Mouse (Mus musculus) liver, embryonic 16.5 days (tissue): ENCODE data around the gene Lrrc25. TPM values are rescaled to one million over a fixed set of nuclear protein-coding genes. Genes with fewer than 3 reads are reported as not detected.
A peak's percentile ranks its signal among the peaks of the same experiment; 100 is the strongest.

ENCODE experiments used
- ATAC-seq: fragments of 200-750 bp; cut with Nextera tagmentation; 2 replicates; pipeline ENCODE4 v1.8.0; 2017; ENCODE audit warnings: low read depth, mild to moderate bottlenecking, moderate number of reproducible peaks, moderate library complexity
- H3K27ac ChIP-seq: fragments of 300-500 bp; sonication (generic); 2 replicates; pipeline ENCODE4 v1.5.1; 2014; ENCODE audit warnings: mild to moderate bottlenecking, low read length
- H3K27me3 ChIP-seq: fragments of 300-500 bp; sonication (generic); 2 replicates; pipeline ENCODE4 v1.6.1; 2014; ENCODE audit warnings: low read depth, low read length, mixed read lengths; ENCODE audit not compliant: control insufficient read depth, insufficient read depth
- H3K36me3 ChIP-seq: fragments of 300-500 bp; sonication (generic); 2 replicates; pipeline ENCODE4 v1.6.1; 2014; ENCODE audit warnings: mild to moderate bottlenecking; ENCODE audit not compliant: control insufficient read depth, insufficient read depth
- H3K4me1 ChIP-seq: fragments of 300-500 bp; sonication (generic); 2 replicates; pipeline ENCODE4 v1.6.1; 2014; ENCODE audit warnings: low read depth, low read length, mixed read lengths; ENCODE audit not compliant: control insufficient read depth
- H3K4me2 ChIP-seq: fragments of 300-500 bp; sonication (generic); 2 replicates; pipeline ENCODE4 v1.6.1; 2014; ENCODE audit warnings: low read depth, low read length, mixed read lengths
- H3K4me3 ChIP-seq: fragments of 300-500 bp; sonication (generic); 2 replicates; pipeline ENCODE4 v1.5.1; 2014; ENCODE audit warnings: low read depth, mild to moderate bottlenecking, low read length
- H3K9ac ChIP-seq: fragments of 300-500 bp; sonication (generic); 2 replicates; pipeline ENCODE4 v1.6.1; 2014; ENCODE audit warnings: low read depth, low read length
- H3K9me3 ChIP-seq: fragments of 300-500 bp; sonication (generic); replicated peaks from 2 replicates; pipeline ENCODE4 v1.6.1; 2016; ENCODE audit warnings: low read length; ENCODE audit not compliant: control insufficient read depth
- WGBS: fragments of 180-500 bp; shearing (Covaris S2); extraction: QIAGEN DNeasy Blood & Tissue Kit; methylation state at CpG from one replicate; pipeline ENCODE4 v1.1.7; 2014; ENCODE audit not compliant: insufficient replicate concordance; 5-methylcytosine and 5-hydroxymethylcytosine counted together
- polyA plus RNA-seq: library from polyadenylated mRNA; unstranded; fragments of >200 nt; fragmentation: Nextera tagmentation; extraction: Ambion mirVana; gene quantifications from 2 replicates; pipeline ENCODE4 v1.2.1, GENCODE M21; 2015

Lrrc25 gene
- polyA plus RNA-seq, 1 experiment from 2014 or later, result 7.5 TPM

GRCm38 (mm10) chr8:70635527-70635926 is 19.6 kb downstream of the Lrrc25 start:
- ATAC-seq, result no peak
- H3K9me3 ChIP-seq, result no peaks in the 10 kb centered on the region
- H3K4me2 ChIP-seq, result no peak overlapping the region
- 22% methylated on average over 6 of the region's 6 CpGs for WGBS
- peaks cover 6% of the 10 kb centered on the region for H3K27me3 ChIP-seq
- peak overlapping the region; percentile 80 for H3K27ac ChIP-seq
- H3K9ac ChIP-seq, result peak overlapping the region; percentile 29
- H3K4me3 ChIP-seq, result no peak overlapping the region
- H3K36me3 ChIP-seq, result no peaks in the 10 kb centered on the region
- peaks cover 55% of the 10 kb centered on the region for H3K4me1 ChIP-seq

GRCm38 (mm10) chr8:70636838-70637237 is 20.9 kb downstream of the Lrrc25 start:
- Histone ChIP-seq H3K27me3 (no peaks in the 10 kb centered on the region), H3K27ac (peak overlapping the region; percentile 53), H3K9ac (no peak overlapping the region), H3K36me3 (no peaks in the 10 kb centered on the region), H3K4me1 (peaks cover 44% of the 10 kb centered on the region), H3K4me2 (no peak overlapping the region), H3K4me3 (no peak overlapping the region), H3K9me3 (no peaks in the 10 kb centered on the region)
- 43% methylated on average over 8 of the region's 8 CpGs for WGBS
- peak; percentile 78 for ATAC-seq

GRCm38 (mm10) chr8:70638752-70639151 is 22.8 kb downstream of the Lrrc25 start:
- Histone ChIP-seq H3K4me3 (no peak overlapping the region), H3K9me3 (no peaks in the 10 kb centered on the region), H3K36me3 (no peaks in the 10 kb centered on the region), H3K27me3 (no peaks in the 10 kb centered on the region), H3K4me2 (no peak overlapping the region), H3K9ac (no peak overlapping the region), H3K27ac (no peak overlapping the region), H3K4me1 (peaks cover 41% of the 10 kb centered on the region)
- ATAC-seq, result no peak
- whole genome bisulfite sequencing, result 72% methylated on average over 9 of the region's 9 CpGs

- Histone ChIP-seq H3K36me3 (no peaks in the 10 kb centered on the region), H3K4me3 (no peak overlapping the region), H3K27ac (no peak overlapping the region), H3K4me2 (no peak overlapping the region), H3K9ac (no peak overlapping the region), H3K4me1 (peaks cover 20% of the 10 kb centered on the region), H3K9me3 (no peaks in the 10 kb centered on the region), H3K27me3 (no peaks in the 10 kb centered on the region)
- WGBS, result 50% methylated on average over 3 of the region's 3 CpGs
- no peak for ATAC-seq
Observed at GRCm38 (mm10) chr8:70643019-70643418, 27.1 kb downstream of the Lrrc25 start.

- 67% methylated on average over 2 of the region's 2 CpGs for WGBS
- Histone ChIP-seq H3K27me3 (no peaks in the 10 kb centered on the region), H3K4me3 (no peak overlapping the region), H3K36me3 (no peaks in the 10 kb centered on the region), H3K4me1 (peaks cover 20% of the 10 kb centered on the region), H3K27ac (no peak overlapping the region), H3K9me3 (no peaks in the 10 kb centered on the region), H3K4me2 (no peak overlapping the region), H3K9ac (no peak overlapping the region)
- ATAC-seq, result no peak
Observed at GRCm38 (mm10) chr8:70644065-70644464, 28.1 kb downstream of the Lrrc25 start.

- WGBS, result 49% methylated on average over 17 of the region's 17 CpGs
- peaks cover 30% of the 10 kb centered on the region for H3K4me1 ChIP-seq
- no peak for ATAC-seq
- H3K9ac ChIP-seq, result no peak overlapping the region; the same call in 1 of the 2 replicates
- H3K27me3 ChIP-seq, result no peaks in the 10 kb centered on the region
- no peaks in the 10 kb centered on the region for H3K36me3 ChIP-seq
- H3K9me3 ChIP-seq, result no peaks in the 10 kb centered on the region
- no peak overlapping the region for H3K4me2 ChIP-seq
- no peak overlapping the region for H3K4me3 ChIP-seq
- H3K27ac ChIP-seq, result 0 out of 2 replicates have a peak overlapping the region, but pooled peaks have one; percentile 15
Observed at GRCm38 (mm10) chr8:70645501-70646224, 29.7 kb downstream of the Lrrc25 start.

- Histone ChIP-seq H3K27ac (peak overlapping the region; percentile 37), H3K4me2 (no peak overlapping the region), H3K4me1 (peaks cover 30% of the 10 kb centered on the region), H3K36me3 (no peaks in the 10 kb centered on the region), H3K27me3 (no peaks in the 10 kb centered on the region), H3K9me3 (no peaks in the 10 kb centered on the region), H3K9ac (no peak overlapping the region; the same call in 1 of the 2 replicates), H3K4me3 (no peak overlapping the region)
- WGBS, result 80% methylated on average over 6 of the region's 6 CpGs
- ATAC-seq, result no peak
Observed at GRCm38 (mm10) chr8:70646369-70646768, 30.4 kb downstream of the Lrrc25 start.

- Histone ChIP-seq H3K4me1 (peaks cover 30% of the 10 kb centered on the region), H3K4me2 (no peak overlapping the region), H3K4me3 (no peak overlapping the region), H3K27me3 (no peaks in the 10 kb centered on the region), H3K9me3 (no peaks in the 10 kb centered on the region), H3K9ac (no peak overlapping the region; the same call in 1 of the 2 replicates), H3K27ac (peak overlapping the region; percentile 37), H3K36me3 (no peaks in the 10 kb centered on the region)
- no peak for ATAC-seq
Observed at GRCm38 (mm10) chr8:70646775-70647174, 30.8 kb downstream of the Lrrc25 start.

GRCm38 (mm10) chr8:70647343-70648163 is 31.6 kb downstream of the Lrrc25 start:
- H3K9ac ChIP-seq, result no peak overlapping the region
- ATAC-seq, result no peak
- peaks cover 30% of the 10 kb centered on the region for H3K4me1 ChIP-seq

More at GRCm38 (mm10) chr8:70647343-70648163, 31.6 kb downstream of the Lrrc25 start:
- H3K27ac ChIP-seq, result peak overlapping the region; percentile 13
- 59% methylated on average over 8 of the region's 8 CpGs for WGBS
- no peaks in the 10 kb centered on the region for H3K27me3 ChIP-seq
- H3K9me3 ChIP-seq, result no peaks in the 10 kb centered on the region
- no peaks in the 10 kb centered on the region for H3K36me3 ChIP-seq
- H3K4me2 ChIP-seq, result no peak overlapping the region
- H3K4me3 ChIP-seq, result no peak overlapping the region
